Mouse (Mus musculus): ENCODE measurements at regions not wholly inside any gene's neighbourhood (a gene's known extent, or its start where the extent isn't known, plus 50 kb on each side); places are given as distances from the start of the nearest gene placed in this dataset.

GRCm38 (mm10) chr4:94173096-94173495 lies 383.2 kb upstream of the Gm10306 start:
- H3K27ac ChIP-seq (ENCODE audit: insufficient read depth, low read depth, low read length) = no peak overlapping the region
- H3K4me3 ChIP-seq (ENCODE audit: insufficient read depth, low read length) = no peak overlapping the region
- H3K4me1 ChIP-seq (ENCODE audit: control insufficient read depth, insufficient read depth, low read length) = no peaks in the 10 kb centered on the region
- TF ChIP-seq POLR2A (IDR thresholded peaks at IDR 0.05; ENCODE audit: borderline replicate concordance, low read depth, low read length) (no peak), CTCF (IDR thresholded peaks at IDR 0.05; ENCODE audit: low read depth, low read length) (no peak)

DNA sequence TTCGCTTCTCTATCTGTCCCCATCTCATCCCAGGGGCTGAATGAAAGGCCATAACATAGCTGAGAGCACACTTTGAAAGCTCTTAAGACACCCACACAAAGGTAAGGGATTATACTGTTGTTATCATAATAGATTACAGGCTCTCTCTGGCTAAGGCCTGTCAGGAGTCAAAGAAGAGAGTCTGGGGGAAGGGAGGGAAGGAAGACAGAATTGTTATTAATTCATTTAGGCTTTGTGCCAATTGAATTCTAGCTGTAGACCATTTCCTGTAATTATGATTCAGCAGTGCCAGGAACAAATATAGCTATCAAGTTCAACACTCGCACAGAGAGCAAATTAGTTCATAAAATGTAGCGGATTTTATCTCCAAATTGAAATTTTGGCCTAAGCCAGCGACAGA lies 369.3 kb upstream of the Gm10306 start:
- Histone ChIP-seq H3K4me3 (ENCODE audit: insufficient read depth, low read length) (no peak overlapping the region), H3K27ac (ENCODE audit: insufficient read depth, low read depth, low read length) (no peak overlapping the region)

GRCm38 (mm10) chr4:94188354-94188753 lies 368.0 kb upstream of the Gm10306 start:
- no peak overlapping the region for H3K27ac ChIP-seq (ENCODE audit: insufficient read depth, low read depth, low read length)
- H3K4me3 ChIP-seq (ENCODE audit: insufficient read depth, low read length) = no peak overlapping the region
- no peaks in the 10 kb centered on the region for H3K4me1 ChIP-seq (ENCODE audit: control insufficient read depth, insufficient read depth, low read length)
- no peak for TF ChIP-seq CTCF (IDR thresholded peaks at IDR 0.05; ENCODE audit: low read depth, low read length)
- no peak for TF ChIP-seq POLR2A (IDR thresholded peaks at IDR 0.05; ENCODE audit: borderline replicate concordance, low read depth, low read length)

More for the DNA sequence above, 369.3 kb upstream of the Gm10306 start:
- TF ChIP-seq CTCF (IDR thresholded peaks at IDR 0.05; ENCODE audit: low read depth, low read length) (no peak), POLR2A (IDR thresholded peaks at IDR 0.05; ENCODE audit: borderline replicate concordance, low read depth, low read length) (no peak)
- H3K4me1 ChIP-seq (ENCODE audit: control insufficient read depth, insufficient read depth, low read length) = no peaks in the 10 kb centered on the region

DNA sequence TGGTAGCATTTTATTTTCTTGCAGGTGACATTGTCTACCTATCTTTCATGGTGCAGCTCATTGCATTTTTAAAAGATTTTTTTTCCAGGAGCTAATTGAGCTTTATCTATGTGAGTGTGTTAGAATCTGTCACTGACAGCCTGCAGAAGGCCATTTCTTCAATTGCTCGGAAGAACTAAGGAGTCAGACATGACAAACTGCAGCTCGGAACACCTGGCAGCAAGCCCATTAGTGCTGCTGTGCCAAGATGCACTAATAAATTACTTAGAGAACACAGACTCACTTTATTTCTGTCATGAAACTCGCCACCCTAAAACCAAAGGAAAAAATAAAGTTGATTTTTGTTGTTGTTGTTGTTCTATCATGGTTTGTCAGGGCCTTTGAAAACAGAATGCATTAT lies 367.5 kb upstream of the Gm10306 start:
- H3K27ac ChIP-seq (ENCODE audit: insufficient read depth, low read depth, low read length) = no peak overlapping the region
- H3K4me1 ChIP-seq (ENCODE audit: control insufficient read depth, insufficient read depth, low read length) = no peaks in the 10 kb centered on the region
- H3K4me3 ChIP-seq (ENCODE audit: insufficient read depth, low read length) = no peak overlapping the region
- no peak for TF ChIP-seq CTCF (IDR thresholded peaks at IDR 0.05; ENCODE audit: low read depth, low read length)

GRCm38 (mm10) chr4:94190940-94191339 lies 365.4 kb upstream of the Gm10306 start:
- H3K27ac ChIP-seq (ENCODE audit: insufficient read depth, low read depth, low read length) = no peak overlapping the region
- TF ChIP-seq CTCF (IDR thresholded peaks at IDR 0.05; ENCODE audit: low read depth, low read length) (no peak), POLR2A (IDR thresholded peaks at IDR 0.05; ENCODE audit: borderline replicate concordance, low read depth, low read length) (no peak)
- H3K4me3 ChIP-seq (ENCODE audit: insufficient read depth, low read length) = no peak overlapping the region
- H3K4me1 ChIP-seq (ENCODE audit: control insufficient read depth, insufficient read depth, low read length) = no peaks in the 10 kb centered on the region

DNA sequence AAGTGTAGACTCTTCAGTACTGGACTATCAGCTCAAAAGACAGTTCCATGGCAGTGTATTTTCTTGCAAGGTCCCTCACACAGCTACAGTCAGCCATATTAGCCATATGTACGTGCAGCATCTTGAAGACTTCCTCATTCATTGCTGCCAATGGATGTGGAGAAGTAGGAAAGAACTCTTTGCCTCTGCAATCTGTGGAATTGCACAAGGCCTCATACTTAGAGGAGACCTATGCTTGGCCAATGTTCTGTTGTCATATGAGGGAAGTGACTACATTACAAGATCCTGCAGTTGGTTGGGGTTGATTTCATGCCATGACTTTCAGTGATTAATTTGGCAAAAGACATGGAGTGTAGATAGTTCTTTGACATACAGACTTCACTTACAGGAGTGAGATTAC lies 340.1 kb upstream of the Gm10306 start:
- Histone ChIP-seq H3K4me3 (ENCODE audit: insufficient read depth, low read length) (no peak overlapping the region), H3K4me1 (ENCODE audit: control insufficient read depth, insufficient read depth, low read length) (no peaks in the 10 kb centered on the region), H3K27ac (ENCODE audit: insufficient read depth, low read depth, low read length) (no peak overlapping the region)
- TF ChIP-seq POLR2A (IDR thresholded peaks at IDR 0.05; ENCODE audit: borderline replicate concordance, low read depth, low read length) (no peak), CTCF (IDR thresholded peaks at IDR 0.05; ENCODE audit: low read depth, low read length) (no peak)

DNA sequence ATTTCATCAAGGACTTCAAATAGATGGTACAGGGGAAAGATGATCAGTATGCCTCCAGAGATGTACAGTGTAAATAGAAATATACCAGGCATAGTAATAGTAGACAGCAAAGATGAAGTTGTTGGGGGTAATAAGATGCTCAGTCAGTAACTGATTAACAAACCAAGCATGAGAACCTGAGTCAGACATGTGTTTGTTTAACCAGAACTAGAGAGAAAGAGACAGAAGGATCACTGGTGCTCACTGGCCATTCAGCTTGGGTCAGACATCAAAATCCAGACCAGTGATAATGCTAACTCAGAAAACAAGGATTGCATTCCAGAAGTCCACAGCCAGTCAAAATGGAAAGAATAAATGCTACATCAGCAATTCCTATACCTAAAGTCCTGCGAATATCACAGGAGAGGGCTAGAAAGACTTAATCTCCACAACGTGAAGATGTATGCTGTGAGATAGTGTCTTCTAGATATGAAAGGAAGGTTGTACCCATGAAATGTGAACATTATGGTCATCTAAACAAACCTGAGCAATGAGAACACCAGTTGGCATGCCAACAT lies 320.6 kb upstream of the Gm10306 start:
- no peak for TF ChIP-seq CTCF (IDR thresholded peaks at IDR 0.05; ENCODE audit: low read depth, low read length)
- no peak for TF ChIP-seq POLR2A (IDR thresholded peaks at IDR 0.05; ENCODE audit: borderline replicate concordance, low read depth, low read length)
- H3K4me1 ChIP-seq (ENCODE audit: control insufficient read depth, insufficient read depth, low read length) = no peaks in the 10 kb centered on the region
- H3K27ac ChIP-seq (ENCODE audit: insufficient read depth, low read depth, low read length) = no peak overlapping the region
- no peak overlapping the region for H3K4me3 ChIP-seq (ENCODE audit: insufficient read depth, low read length)

GRCm38 (mm10) chr4:94256026-94256425 lies 300.3 kb upstream of the Gm10306 start:
- Histone ChIP-seq H3K4me1 (ENCODE audit: control insufficient read depth, insufficient read depth, low read length) (no peaks in the 10 kb centered on the region), H3K4me3 (ENCODE audit: insufficient read depth, low read length) (no peak overlapping the region), H3K27ac (ENCODE audit: insufficient read depth, low read depth, low read length) (no peak overlapping the region)
- TF ChIP-seq CTCF (IDR thresholded peaks at IDR 0.05; ENCODE audit: low read depth, low read length) = no peak
- no peak for TF ChIP-seq POLR2A (IDR thresholded peaks at IDR 0.05; ENCODE audit: borderline replicate concordance, low read depth, low read length)

GRCm38 (mm10) chr4:94261136-94261535 lies 295.2 kb upstream of the Gm10306 start:
- Histone ChIP-seq H3K4me3 (ENCODE audit: insufficient read depth, low read length) (no peak overlapping the region), H3K4me1 (ENCODE audit: control insufficient read depth, insufficient read depth, low read length) (no peaks in the 10 kb centered on the region), H3K27ac (ENCODE audit: insufficient read depth, low read depth, low read length) (no peak overlapping the region)
- TF ChIP-seq CTCF (IDR thresholded peaks at IDR 0.05; ENCODE audit: low read depth, low read length) (no peak), POLR2A (IDR thresholded peaks at IDR 0.05; ENCODE audit: borderline replicate concordance, low read depth, low read length) (no peak)

- Histone ChIP-seq H3K4me3 (ENCODE audit: insufficient read depth, low read length) (no peak overlapping the region), H3K4me1 (ENCODE audit: control insufficient read depth, insufficient read depth, low read length) (no peaks in the 10 kb centered on the region), H3K27ac (ENCODE audit: insufficient read depth, low read depth, low read length) (no peak overlapping the region)
- TF ChIP-seq POLR2A (IDR thresholded peaks at IDR 0.05; ENCODE audit: borderline replicate concordance, low read depth, low read length) (no peak), CTCF (IDR thresholded peaks at IDR 0.05; ENCODE audit: low read depth, low read length) (no peak)
Observed at GRCm38 (mm10) chr4:94281732-94282131, 274.6 kb upstream of the Gm10306 start.

DNA sequence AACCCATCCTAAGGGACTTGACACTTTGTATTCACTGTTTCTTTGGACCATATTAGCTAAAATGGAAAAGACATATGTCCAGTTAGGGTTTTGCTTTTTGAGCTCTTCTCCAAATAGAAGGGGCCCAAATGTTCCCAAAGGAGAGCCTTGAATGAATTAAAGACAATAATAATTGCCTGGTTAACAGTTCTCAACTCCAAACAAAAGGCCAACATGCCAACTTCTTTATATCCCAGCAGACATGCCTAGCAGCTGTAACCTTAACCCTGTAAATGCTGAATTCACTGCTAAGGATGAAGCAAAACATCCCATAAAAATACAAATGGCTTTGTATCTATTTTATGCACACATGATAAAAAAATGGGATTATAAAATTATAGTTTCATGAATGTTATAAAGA lies 264.2 kb upstream of the Gm10306 start:
- no peak overlapping the region for H3K4me3 ChIP-seq (ENCODE audit: insufficient read depth, low read length)
- H3K27ac ChIP-seq (ENCODE audit: insufficient read depth, low read depth, low read length) = no peak overlapping the region
- TF ChIP-seq CTCF (IDR thresholded peaks at IDR 0.05; ENCODE audit: low read depth, low read length) = no peak
- no peaks in the 10 kb centered on the region for H3K4me1 ChIP-seq (ENCODE audit: control insufficient read depth, insufficient read depth, low read length)
